Mouse (Mus musculus) urinary bladder, adult 18-20 months (tissue): ENCODE results near the gene Unc45b.
"Not testable (repeated sequence)": the region's sequence is repeated elsewhere in the genome, so short reads cannot be mapped to it uniquely, and the experiment has no call there.

Experiments used
- DNase-seq, 2 experiments: peaks; one replicate each; pipeline ENCODE4 v3.0.0; 2022; ENCODE audit warnings: low spot score in 2 of 2, mixed read lengths in 2 of 2

The Unc45b gene

GRCm38 (mm10) chr11:82947457-82947856 lies 37.1 kb downstream of the Unc45b start:
- DNase-seq = no peak

GRCm38 (mm10) chr11:82949036-82949435 lies 38.7 kb downstream of the Unc45b start:
- DNase-seq = no peak

DNA sequence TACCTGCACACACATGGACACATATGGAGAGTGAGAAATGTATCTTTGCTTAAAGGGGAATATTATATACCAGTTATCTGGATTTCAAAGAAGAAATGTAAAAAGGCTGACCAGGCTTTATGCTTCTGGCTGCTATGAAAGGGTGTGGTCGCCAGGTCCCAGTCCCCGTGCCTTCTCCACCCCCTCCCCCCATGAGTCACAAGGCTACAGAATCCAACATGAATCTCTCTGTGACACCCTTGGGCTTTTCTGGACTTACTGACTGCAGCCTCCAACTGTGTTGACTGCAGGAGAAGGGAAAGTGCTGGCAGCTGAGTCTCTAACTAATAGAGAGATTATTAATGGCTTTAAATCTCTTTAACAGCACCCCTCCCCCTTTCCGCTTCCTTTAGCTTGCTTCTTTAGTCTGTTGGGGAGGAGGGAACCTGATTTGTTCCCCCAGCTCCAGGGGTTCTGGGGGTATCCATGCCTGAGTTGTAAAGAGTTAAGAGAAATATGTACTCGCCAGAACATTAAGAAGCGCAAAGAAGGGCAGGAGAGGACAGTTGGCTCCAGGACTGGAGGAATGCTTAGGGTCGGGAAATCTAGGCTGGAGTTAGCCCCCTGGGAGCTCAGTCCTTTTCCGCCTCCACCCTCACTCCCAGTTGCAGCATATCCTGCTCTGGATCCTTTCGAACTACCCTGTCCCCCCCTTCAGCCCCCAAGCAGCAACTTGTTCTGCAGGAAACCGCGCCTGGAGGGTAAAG lies 40.6 kb downstream of the Unc45b start, which contains the start of gene Slfn5:
Gene Slfn5, plus strand, starts transcription at position 614 of the 746 bp plus-strand sequence.
- peak; percentile 9 to 19 for DNase-seq

- peak; percentile 44 to 45 for DNase-seq
Observed at GRCm38 (mm10) chr11:82951865-82952611, 41.7 kb downstream of the Unc45b start.

DNA sequence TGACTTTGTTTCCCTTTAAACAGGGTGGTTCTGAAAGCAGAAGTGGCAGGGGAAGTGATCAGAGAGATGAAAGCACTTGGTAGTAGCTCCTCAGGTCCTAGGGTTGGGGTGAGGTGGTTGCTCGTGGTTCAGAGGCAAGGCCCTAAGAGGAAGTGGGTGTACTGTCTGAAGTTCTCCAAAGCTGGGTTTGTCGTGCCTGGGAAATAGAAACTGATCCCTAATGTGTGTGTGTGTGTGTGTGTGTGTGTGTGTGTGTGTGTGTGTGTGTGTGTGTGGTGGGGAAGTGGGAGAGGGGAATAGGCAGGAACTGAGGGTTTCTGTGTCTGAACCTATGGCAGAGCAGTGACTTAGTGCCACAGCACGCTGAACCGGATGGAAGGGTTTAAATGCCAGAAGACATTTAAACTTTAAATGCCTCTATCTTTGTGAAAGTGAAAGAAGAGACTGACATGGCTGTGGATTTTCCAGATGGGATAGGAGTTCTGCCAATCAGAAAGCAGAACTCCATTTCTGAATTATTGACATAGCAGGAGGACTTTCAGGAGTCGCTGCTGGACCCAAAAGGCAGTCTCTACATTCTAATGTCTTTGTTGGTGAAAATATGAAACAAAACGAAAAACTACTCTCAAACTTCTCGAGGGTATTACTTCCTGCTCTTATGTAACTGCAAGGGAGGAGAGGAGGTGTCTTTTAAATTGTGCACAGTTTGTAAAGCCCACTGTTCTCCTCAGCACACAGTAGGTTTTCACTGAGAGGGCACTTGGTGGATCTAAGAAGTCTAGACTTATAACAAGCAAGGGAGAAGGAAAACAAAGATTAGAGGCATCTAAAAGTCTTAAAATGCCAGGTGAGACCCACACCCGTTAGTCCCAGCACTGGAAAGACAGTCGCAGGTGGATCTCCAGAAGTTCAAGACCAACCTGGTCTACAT lies 42.5 kb downstream of the Unc45b start:
- DNase-seq = no peak

DNA sequence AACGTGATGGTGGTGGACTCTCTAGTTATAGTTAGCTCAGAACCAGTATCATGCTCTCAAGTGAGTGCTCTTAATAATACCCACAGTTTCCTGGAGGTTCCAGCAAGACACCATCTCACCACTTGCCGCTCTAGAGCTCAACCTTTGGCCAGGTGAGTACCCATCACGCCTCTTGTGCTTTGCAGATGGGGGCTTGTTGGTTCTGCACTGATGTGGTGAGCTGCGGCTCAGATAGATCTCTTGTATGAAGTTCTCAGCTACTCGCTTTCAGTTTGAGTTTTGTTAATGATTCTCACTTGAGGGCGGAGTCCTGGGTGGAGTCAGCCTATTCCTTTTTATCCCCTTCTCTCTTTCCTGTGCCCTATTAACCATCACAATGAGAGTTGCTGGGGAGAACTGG lies 44.3 kb downstream of the Unc45b start:
- no peak for DNase-seq

- no peak for DNase-seq
Observed at GRCm38 (mm10) chr11:82956925-82957324, 46.6 kb downstream of the Unc45b start.

DNA sequence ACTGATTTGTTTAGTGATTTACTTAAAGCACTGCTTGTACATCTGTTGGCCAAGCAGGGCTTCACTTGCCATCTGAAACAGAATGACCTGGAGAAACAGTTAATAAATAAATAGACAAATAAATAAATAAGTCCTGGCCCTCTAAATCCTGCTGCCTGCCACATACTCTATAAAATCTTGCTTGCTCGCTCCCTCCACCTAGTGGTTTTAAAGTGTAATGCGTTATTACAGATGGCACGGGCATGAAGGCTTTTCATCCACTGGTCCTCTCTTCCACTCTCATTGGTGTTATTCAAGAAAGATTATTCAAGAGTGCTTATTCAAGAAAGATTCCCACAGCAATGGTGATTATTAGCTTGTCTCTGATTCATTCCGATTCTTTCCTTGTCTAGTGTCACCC lies 49.3 kb downstream of the Unc45b start:
- no peak for DNase-seq

GRCm38 (mm10) chr11:82961743-82962142 lies 51.4 kb downstream of the Unc45b start:
- DNase-seq = no peak

DNA sequence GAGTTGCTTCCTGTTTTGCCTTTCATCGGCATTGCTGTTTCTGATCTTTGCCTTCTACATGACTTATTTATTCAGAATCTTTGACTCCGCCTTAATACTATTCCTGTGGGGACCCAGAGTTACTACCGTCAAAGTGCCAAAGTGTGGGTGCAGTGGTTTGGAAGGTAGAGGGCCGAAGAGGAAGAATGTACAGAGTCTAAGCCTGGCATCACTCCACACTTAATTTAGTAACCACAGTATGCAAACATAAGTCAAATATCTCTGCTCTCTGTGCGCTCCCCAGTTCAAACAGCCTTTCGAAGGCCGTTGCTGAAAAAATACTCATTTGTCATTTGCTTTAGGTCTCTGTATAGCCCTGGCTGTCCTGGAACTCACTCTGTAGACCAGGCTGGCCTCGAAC lies 51.9 kb downstream of the Unc45b start:
- no peak for DNase-seq

GRCm38 (mm10) chr11:82970712-82971589 lies 60.6 kb downstream of the Unc45b start:
- DNase-seq = peak in 1 of 2 experiments; percentile 12

DNA sequence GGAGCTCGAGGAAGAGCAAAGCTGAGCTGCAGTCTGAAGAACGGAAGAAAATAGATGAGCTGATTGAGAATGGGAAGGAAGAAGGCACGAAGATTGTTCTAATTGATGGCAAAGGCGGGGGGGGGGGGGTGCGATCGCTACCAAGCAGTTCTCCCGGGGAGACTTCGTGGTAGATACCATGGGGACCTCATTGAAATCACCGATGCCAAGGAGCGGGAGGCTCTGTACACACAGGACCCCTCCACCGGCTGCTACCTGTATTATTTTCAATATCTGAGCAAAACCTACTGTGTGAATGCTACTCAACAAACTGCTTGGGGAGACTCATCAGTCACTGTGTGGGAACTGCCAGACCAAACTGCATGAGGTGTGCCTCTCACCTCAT lies 61.2 kb downstream of the Unc45b start:
- DNase-seq = no peak

DNA sequence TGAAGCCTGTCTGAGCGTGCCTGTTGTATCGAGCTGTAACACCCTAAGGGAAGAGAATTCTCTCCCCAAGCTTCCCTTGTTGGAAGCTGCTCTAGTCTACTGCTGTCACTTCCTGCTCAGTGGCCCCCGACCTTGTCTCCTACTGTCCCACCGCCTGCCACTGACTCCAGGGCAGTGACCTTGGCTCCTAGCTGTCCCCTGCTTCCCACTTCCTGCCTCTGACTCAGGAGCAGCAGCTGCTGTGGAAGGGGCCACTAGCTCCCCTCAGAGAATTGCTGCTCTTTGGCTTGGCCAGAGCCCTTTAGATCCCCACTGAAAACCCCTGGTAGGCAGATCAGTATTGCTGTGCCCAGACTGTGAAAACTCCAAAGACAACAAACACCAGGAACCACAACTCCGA lies 63.6 kb downstream of the Unc45b start:
- no peak for DNase-seq

DNA sequence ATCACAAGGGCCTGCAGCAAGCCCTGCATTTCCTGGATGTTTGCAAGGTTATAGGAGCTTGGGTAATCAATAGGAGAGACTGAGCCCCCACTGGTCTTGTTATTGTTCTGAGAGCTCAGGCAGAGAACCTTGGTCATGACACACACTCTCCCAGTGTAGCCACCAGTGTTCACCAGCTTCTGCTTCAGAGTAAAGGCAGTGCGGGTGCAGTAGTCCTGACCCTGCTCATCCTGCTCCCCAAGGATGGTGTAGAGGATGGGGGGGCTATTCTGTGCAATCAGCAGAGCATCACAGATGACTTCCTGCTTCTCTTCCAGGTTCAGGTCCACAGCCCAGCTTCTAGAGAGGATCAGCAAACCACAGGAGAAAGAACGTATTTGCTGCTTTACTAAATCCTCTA lies 72.1 kb downstream of the Unc45b start:
- not testable (repeated sequence) for DNase-seq

GRCm38 (mm10) chr11:82983193-82983592 lies 72.8 kb downstream of the Unc45b start:
- DNase-seq = no peak

- no peak for DNase-seq
Observed at GRCm38 (mm10) chr11:82987621-82988020, 77.3 kb downstream of the Unc45b start.

- no peak for DNase-seq
Observed at GRCm38 (mm10) chr11:82989357-82989756, 79.0 kb downstream of the Unc45b start.

DNA sequence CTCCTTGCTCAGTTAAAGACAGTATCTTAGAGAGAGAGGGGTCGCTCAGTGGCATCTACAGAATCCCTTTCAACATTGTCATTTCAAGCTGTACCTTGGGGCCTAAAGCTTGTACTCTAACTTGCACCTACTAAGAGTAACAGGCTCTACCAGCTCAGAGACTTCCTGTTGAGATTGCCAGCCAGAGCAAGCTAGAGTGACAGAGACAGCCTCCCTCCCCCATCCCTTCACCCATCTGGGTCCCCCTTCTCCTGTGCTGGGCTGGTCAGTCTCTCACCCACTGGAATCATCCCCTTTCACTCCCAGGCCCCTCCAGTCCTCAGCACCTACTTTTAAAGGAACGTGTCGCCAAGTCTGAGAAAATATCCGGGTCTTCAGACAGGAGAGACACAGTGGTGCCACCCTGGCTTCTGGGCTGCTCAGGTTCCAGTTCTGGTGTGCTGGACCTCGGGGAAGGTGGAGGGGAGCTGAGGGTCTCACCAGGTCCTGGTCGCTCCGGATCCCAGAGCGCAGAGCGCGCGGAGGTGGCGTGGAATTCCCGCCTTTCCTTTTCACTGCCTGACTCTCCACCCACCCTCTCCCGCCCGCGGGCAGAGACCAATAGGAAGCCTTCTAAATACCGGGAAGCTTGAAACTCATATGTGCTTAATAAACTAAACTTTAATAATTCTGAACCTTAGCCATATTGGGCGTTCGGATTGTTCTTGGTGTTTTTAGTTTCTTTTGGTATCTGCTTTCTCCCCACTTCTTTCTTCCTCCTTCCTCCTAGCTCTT lies 80.4 kb downstream of the Unc45b start:
- DNase-seq = not testable (repeated sequence)

DNA sequence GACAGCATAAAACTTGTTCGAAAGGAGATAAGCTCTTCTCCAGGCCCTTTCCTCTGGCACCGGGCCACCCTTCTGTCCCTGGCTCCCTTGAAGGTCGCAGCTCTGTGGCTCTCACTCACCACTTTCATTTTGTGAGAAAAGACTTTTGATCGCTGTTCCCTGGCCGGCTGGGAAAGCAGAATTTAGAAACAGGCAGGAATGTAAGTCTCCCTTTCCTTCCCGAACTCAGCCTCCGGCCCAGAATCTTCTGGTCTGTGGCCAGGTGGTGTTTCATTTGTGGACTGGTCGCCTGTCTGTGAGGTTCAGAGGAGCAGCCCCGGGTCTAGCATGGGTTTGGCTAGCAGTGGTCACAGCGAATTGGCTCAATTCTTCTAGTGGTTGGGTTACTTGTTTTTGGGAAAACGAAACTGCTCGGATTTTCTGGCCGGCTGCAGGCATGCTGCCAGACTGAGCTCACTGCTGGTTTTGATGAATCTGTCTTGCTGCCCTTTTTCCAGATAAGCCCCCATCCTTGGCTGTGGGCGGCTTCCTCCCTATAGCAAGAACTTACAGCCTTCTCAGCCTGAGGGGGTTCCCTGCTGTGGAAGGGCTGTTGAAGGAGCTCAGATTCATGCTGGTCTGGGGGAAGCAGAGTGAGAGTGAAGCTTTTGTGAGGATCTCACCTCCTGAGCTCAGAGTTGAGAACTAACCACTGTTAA lies 81.3 kb downstream of the Unc45b start, which contains the start of gene Slfn9:
Gene Slfn9, minus strand, starts transcription at position 362 of the 698 bp plus-strand sequence.
- no peak for DNase-seq
